Mouse (Mus musculus): Measurements from ENCODE around the gene Trappc10. TPM values are rescaled to one million over a fixed set of nuclear protein-coding genes. Genes with fewer than 3 reads are reported as not detected.

The Trappc10 gene
- polyA plus RNA-seq, 1 experiment from 2014 or later, result 13.1 TPM

- no peak for DNase-seq (ENCODE audit: low spot score)
- Histone ChIP-seq H3K9me3 (replicated peaks) (no peaks in the 10 kb centered on the region), H3K27me3 (ENCODE audit: low read depth, poor library complexity, severe bottlenecking) (no peaks in the 10 kb centered on the region), H3K4me3 (peak overlapping the region; percentile 94), H3K36me3 (0 out of 2 replicates have a peak, but pooled peaks cover 3% of the 10 kb centered on the region), H3K27ac (peak overlapping the region; percentile 86; the same call in 1 of the 2 replicates), H3K4me1 (peaks cover 22% of the 10 kb centered on the region)
- WGBS, result 20% methylated on average over 7 of the region's 7 CpGs
Measured at GRCm38 (mm10) chr10:78245225-78245547, 745 bp upstream of the Trappc10 start.

GRCm38 (mm10) chr10:78244058-78244437, 393 bp downstream of the Trappc10 start:
- WGBS, result under 1% methylated on average over 30 of the region's 33 CpGs
- Histone ChIP-seq H3K4me1 (peaks cover 22% of the 10 kb centered on the region), H3K9me3 (replicated peaks) (no peaks in the 10 kb centered on the region), H3K27ac (peak overlapping the region; percentile 86), H3K27me3 (ENCODE audit: low read depth, poor library complexity, severe bottlenecking) (no peaks in the 10 kb centered on the region), H3K4me3 (peak overlapping the region; percentile 94), H3K36me3 (0 out of 2 replicates have a peak, but pooled peaks cover 3% of the 10 kb centered on the region)
- peak; percentile 59 for DNase-seq (ENCODE audit: low spot score)

DNA sequence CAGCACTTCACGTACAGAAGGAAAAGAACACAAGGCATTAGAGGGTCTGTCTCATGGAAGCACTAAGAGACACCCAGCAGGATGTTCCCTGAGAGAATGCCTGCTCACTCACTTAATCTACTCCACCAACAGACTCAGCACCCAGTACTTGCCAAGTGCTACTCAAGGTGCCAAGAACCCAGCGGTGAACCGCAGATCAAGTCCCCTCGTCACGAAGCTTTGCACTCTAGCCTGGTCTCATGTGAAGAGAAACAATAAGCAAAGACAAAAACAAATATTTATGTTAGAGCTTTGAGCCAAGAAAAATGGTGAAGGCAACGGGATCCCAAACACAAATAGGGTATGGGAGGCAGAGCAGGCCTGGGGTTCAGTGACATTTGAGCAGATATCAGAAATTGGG, 5.5 kb downstream of the Trappc10 start:
- WGBS, result 93% methylated on average over 6 of the region's 6 CpGs

GRCm38 (mm10) chr10:78238297-78238696, 6.1 kb downstream of the Trappc10 start:
- Histone ChIP-seq H3K27ac (no peak overlapping the region), H3K4me1 (peaks cover 5% of the 10 kb centered on the region), H3K4me3 (no peak overlapping the region), H3K9me3 (replicated peaks) (no peaks in the 10 kb centered on the region), H3K36me3 (0 out of 2 replicates have a peak, but pooled peaks cover 11% of the 10 kb centered on the region), H3K27me3 (ENCODE audit: low read depth, poor library complexity, severe bottlenecking) (no peaks in the 10 kb centered on the region)
- WGBS, result 94% methylated on average over 5 of the region's 5 CpGs
- DNase-seq (ENCODE audit: low spot score), result no peak

More for the DNA sequence above, 5.5 kb downstream of the Trappc10 start:
- H3K27ac ChIP-seq, result no peak overlapping the region
- H3K4me1 ChIP-seq, result peaks cover 12% of the 10 kb centered on the region
- H3K4me3 ChIP-seq, result no peak overlapping the region
- no peaks in the 10 kb centered on the region for H3K27me3 ChIP-seq (ENCODE audit: low read depth, poor library complexity, severe bottlenecking)
- no peaks in the 10 kb centered on the region for H3K9me3 ChIP-seq (replicated peaks)
- no peak for DNase-seq (ENCODE audit: low spot score)
- H3K36me3 ChIP-seq, result 0 out of 2 replicates have a peak, but pooled peaks cover 11% of the 10 kb centered on the region

DNA sequence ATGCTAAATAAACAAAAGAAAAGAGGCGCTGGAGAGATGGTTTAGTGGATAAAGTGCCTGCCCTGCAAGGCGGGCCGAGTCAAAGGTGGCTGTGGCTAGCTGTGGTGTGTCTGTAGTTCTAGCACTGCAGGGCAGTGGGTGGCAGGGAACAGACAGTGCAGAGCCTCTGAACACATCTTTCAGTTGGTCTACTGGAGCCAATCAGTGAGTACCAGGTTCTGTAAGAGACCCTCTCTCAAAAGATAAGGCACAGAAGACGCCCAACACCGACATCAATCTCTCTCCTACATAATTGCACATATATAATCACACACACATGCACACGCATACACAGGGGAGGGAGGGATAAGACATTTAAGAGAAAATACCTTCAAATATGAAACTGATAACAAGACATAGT, 6.6 kb downstream of the Trappc10 start:
- no peak overlapping the region for H3K27ac ChIP-seq
- H3K27me3 ChIP-seq (ENCODE audit: low read depth, poor library complexity, severe bottlenecking), result no peaks in the 10 kb centered on the region
- H3K4me3 ChIP-seq, result no peak overlapping the region
- peaks cover under 1% of the 10 kb centered on the region; the same call in 1 of the 2 replicates for H3K4me1 ChIP-seq
- DNase-seq (ENCODE audit: low spot score), result no peak
- 0 out of 2 replicates have a peak, but pooled peaks cover 11% of the 10 kb centered on the region for H3K36me3 ChIP-seq
- 90% methylated on average over 6 of the region's 6 CpGs for WGBS
- no peaks in the 10 kb centered on the region for H3K9me3 ChIP-seq (replicated peaks)

- H3K27me3 ChIP-seq (ENCODE audit: low read depth, poor library complexity, severe bottlenecking), result no peaks in the 10 kb centered on the region
Measured at GRCm38 (mm10) chr10:78236885-78237629, 7.4 kb downstream of the Trappc10 start.

DNA sequence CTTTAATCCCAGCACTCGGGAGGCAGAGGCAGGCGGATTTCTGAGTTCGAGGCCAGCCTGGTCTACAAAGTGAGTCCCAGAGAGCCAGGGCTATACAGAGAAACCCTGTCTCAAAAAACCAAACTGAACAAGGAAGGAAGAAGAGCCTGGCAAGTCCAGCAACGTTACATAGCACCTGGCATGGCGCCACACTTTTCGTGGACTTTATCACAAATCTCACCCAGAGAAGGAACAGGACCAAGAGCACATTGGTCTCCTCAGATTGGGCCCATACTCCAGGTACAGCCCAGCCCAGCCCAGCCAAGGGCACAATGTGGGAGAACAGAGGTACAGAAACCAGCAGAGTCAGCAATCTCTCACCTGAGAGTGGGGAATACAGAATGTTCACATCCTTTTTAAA, 10.7 kb downstream of the Trappc10 start:
- Histone ChIP-seq H3K27ac (no peak overlapping the region), H3K36me3 (peaks cover 28% of the 10 kb centered on the region)
- 95% methylated on average over 6 of the region's 6 CpGs for WGBS

More at GRCm38 (mm10) chr10:78236885-78237629, 7.4 kb downstream of the Trappc10 start:
- Histone ChIP-seq H3K36me3 (0 out of 2 replicates have a peak, but pooled peaks cover 11% of the 10 kb centered on the region), H3K4me1 (no peaks in the 10 kb centered on the region), H3K27ac (no peak overlapping the region), H3K9me3 (replicated peaks) (no peaks in the 10 kb centered on the region), H3K4me3 (no peak overlapping the region)
- 77% methylated on average over 8 of the region's 8 CpGs for WGBS
- DNase-seq (ENCODE audit: low spot score), result no peak

DNA sequence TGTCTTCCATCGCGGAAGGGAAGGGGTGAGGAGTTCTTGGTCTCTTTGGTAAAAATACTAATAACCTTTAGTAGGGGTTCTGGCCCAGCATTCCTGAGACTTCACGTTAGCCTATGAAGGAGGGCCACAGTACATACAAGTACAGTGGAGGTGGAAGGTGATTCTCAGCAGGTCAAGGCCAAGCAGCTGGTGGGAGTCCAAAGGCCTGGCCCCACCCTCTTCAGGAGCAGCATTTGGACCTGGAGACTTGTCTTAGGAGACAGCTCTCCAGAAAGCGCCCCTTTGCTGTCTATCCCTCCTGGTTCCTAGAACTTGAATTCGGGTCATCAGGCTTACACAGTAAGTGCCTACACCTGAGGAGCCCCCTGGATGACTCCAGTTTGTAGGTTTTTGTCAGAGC, 11.3 kb downstream of the Trappc10 start:
- Histone ChIP-seq H3K4me1 (no peaks in the 10 kb centered on the region), H3K36me3 (peaks cover 28% of the 10 kb centered on the region), H3K4me3 (no peak overlapping the region), H3K27ac (no peak overlapping the region), H3K27me3 (ENCODE audit: low read depth, poor library complexity, severe bottlenecking) (no peaks in the 10 kb centered on the region), H3K9me3 (replicated peaks) (no peaks in the 10 kb centered on the region)
- WGBS, result 96% methylated on average over 5 of the region's 5 CpGs
- no peak for DNase-seq (ENCODE audit: low spot score)

More for the DNA sequence above, 10.7 kb downstream of the Trappc10 start:
- Histone ChIP-seq H3K4me1 (no peaks in the 10 kb centered on the region), H3K27me3 (ENCODE audit: low read depth, poor library complexity, severe bottlenecking) (no peaks in the 10 kb centered on the region), H3K4me3 (no peak overlapping the region), H3K9me3 (replicated peaks) (no peaks in the 10 kb centered on the region)
- DNase-seq (ENCODE audit: low spot score), result no peak

GRCm38 (mm10) chr10:78232301-78232980, 12.0 kb downstream of the Trappc10 start:
- peaks cover 32% of the 10 kb centered on the region for H3K36me3 ChIP-seq
- WGBS, result 89% methylated on average over 4 of the region's 4 CpGs
- no peaks in the 10 kb centered on the region for H3K9me3 ChIP-seq (replicated peaks)
- no peaks in the 10 kb centered on the region for H3K27me3 ChIP-seq (ENCODE audit: low read depth, poor library complexity, severe bottlenecking)
- no peak overlapping the region for H3K27ac ChIP-seq
- no peak for DNase-seq (ENCODE audit: low spot score)
- H3K4me3 ChIP-seq, result no peak overlapping the region
- H3K4me1 ChIP-seq, result no peaks in the 10 kb centered on the region

GRCm38 (mm10) chr10:78228560-78228928, 15.9 kb downstream of the Trappc10 start:
- 85% methylated on average over 5 of the region's 5 CpGs for WGBS
- Histone ChIP-seq H3K4me3 (no peak overlapping the region), H3K4me1 (no peaks in the 10 kb centered on the region), H3K27me3 (ENCODE audit: low read depth, poor library complexity, severe bottlenecking) (no peaks in the 10 kb centered on the region), H3K9me3 (replicated peaks) (no peaks in the 10 kb centered on the region), H3K36me3 (peaks cover 46% of the 10 kb centered on the region), H3K27ac (no peak overlapping the region)
- DNase-seq (ENCODE audit: low spot score), result no peak

- no peak for DNase-seq (ENCODE audit: low spot score)
- H3K36me3 ChIP-seq, result peaks cover 46% of the 10 kb centered on the region
- H3K4me3 ChIP-seq, result no peak overlapping the region
- no peaks in the 10 kb centered on the region for H3K4me1 ChIP-seq
- H3K9me3 ChIP-seq (replicated peaks), result no peaks in the 10 kb centered on the region
- no peak overlapping the region for H3K27ac ChIP-seq
- H3K27me3 ChIP-seq (ENCODE audit: low read depth, poor library complexity, severe bottlenecking), result no peaks in the 10 kb centered on the region
- WGBS, result 92% methylated on average over 8 of the region's 8 CpGs
Measured at GRCm38 (mm10) chr10:78227875-78228559, 16.4 kb downstream of the Trappc10 start.

- no peak overlapping the region for H3K27ac ChIP-seq
- H3K9me3 ChIP-seq (replicated peaks), result no peaks in the 10 kb centered on the region
- H3K4me1 ChIP-seq, result no peaks in the 10 kb centered on the region
- H3K4me3 ChIP-seq, result no peak overlapping the region
- no peaks in the 10 kb centered on the region for H3K27me3 ChIP-seq (ENCODE audit: low read depth, poor library complexity, severe bottlenecking)
- H3K36me3 ChIP-seq, result peaks cover 57% of the 10 kb centered on the region
- no peak for DNase-seq (ENCODE audit: low spot score)
- WGBS, result 93% methylated on average over 6 of the region's 6 CpGs
Measured at GRCm38 (mm10) chr10:78224136-78224535, 20.3 kb downstream of the Trappc10 start.

GRCm38 (mm10) chr10:78222908-78223307, 21.5 kb downstream of the Trappc10 start:
- Histone ChIP-seq H3K27me3 (ENCODE audit: low read depth, poor library complexity, severe bottlenecking) (no peaks in the 10 kb centered on the region), H3K9me3 (replicated peaks) (no peaks in the 10 kb centered on the region), H3K36me3 (peaks cover 57% of the 10 kb centered on the region), H3K4me1 (no peaks in the 10 kb centered on the region), H3K4me3 (no peak overlapping the region), H3K27ac (no peak overlapping the region)
- 90% methylated on average over 4 of the region's 4 CpGs for WGBS
- no peak for DNase-seq (ENCODE audit: low spot score)

Measured in limb, embryonic 10.5 days (tissue).